Mouse (Mus musculus) embryonic facial prominence, embryonic 14.5 days (tissue): ENCODE results near the gene Gm34653. TPM values are rescaled to one million over a fixed set of nuclear protein-coding genes. Genes with fewer than 3 reads are reported as not detected.

Experiments used
- ATAC-seq: fragments of 200-750 bp; cut with Nextera tagmentation; 2 replicates; pipeline ENCODE4 v1.8.0; 2017; ENCODE audit warnings: low read depth, moderate number of reproducible peaks, moderate TSS enrichment
- DNase-seq: peaks from one replicate; pipeline ENCODE4 v3.0.0-alpha.2; 2015; ENCODE audit warnings: low spot score
- H3K27ac ChIP-seq: fragments of 300-500 bp; sonication (generic); replicated peaks from 2 replicates; pipeline ENCODE4 v1.5.1; 2014; ENCODE audit warnings: low read depth, mild to moderate bottlenecking, low read length, moderate library complexity
- H3K27me3 ChIP-seq: fragments of 300-500 bp; sonication (generic); replicated peaks from 2 replicates; pipeline ENCODE4 v1.6.1; 2014; ENCODE audit warnings: low read length; ENCODE audit not compliant: control insufficient read depth, insufficient read depth
- H3K36me3 ChIP-seq: fragments of 300-500 bp; sonication (generic); 2 replicates; pipeline ENCODE4 v1.6.1; 2014; ENCODE audit warnings: low read length, mixed read lengths; ENCODE audit not compliant: control insufficient read depth, insufficient read depth
- H3K4me1 ChIP-seq: fragments of 300-500 bp; sonication (generic); 2 replicates; pipeline ENCODE4 v1.6.1; 2014; ENCODE audit warnings: antibody characterized with exemption, low read length; ENCODE audit not compliant: control insufficient read depth, insufficient read depth
- H3K4me2 ChIP-seq: fragments of 300-500 bp; sonication (generic); 2 replicates; pipeline ENCODE4 v1.6.1; 2014; ENCODE audit warnings: low read depth, mild to moderate bottlenecking, low read length, moderate library complexity, mixed read lengths
- H3K4me3 ChIP-seq: fragments of 300-500 bp; sonication (generic); 2 replicates; pipeline ENCODE4 v1.5.1; 2014; ENCODE audit warnings: low read depth, mild to moderate bottlenecking, low read length
- H3K9ac ChIP-seq: fragments of 300-500 bp; sonication (generic); 2 replicates; pipeline ENCODE4 v1.6.1; 2014; ENCODE audit warnings: low read depth, mild to moderate bottlenecking, low read length, moderate library complexity, mixed read lengths
- H3K9me3 ChIP-seq: fragments of 300-500 bp; sonication (generic); 2 replicates; pipeline ENCODE4 v1.6.1; 2016; ENCODE audit warnings: low read length; ENCODE audit not compliant: control insufficient read depth
- WGBS: fragments of 180-500 bp; shearing (Covaris S2); extraction: QIAGEN DNeasy Blood & Tissue Kit; methylation state at CpG from one replicate; pipeline ENCODE4 v1.1.7; 2014; 5-methylcytosine and 5-hydroxymethylcytosine counted together
- polyA plus RNA-seq: library from polyadenylated mRNA; unstranded; fragments of >200 nt; fragmentation: Nextera tagmentation; extraction: Ambion mirVana; gene quantifications from 2 replicates; pipeline ENCODE4 v1.2.1, GENCODE M21; 2014

Gene Gm34653
- polyA plus RNA-seq, 1 experiment from 2014 or later: not detected

GRCm38 (mm10) chr2:34884186-34884585 lies 51.4 kb downstream of the Gm34653 start:
- no peak overlapping the region for H3K9ac ChIP-seq
- H3K9me3 ChIP-seq: no peaks in the 10 kb centered on the region
- no peaks in the 10 kb centered on the region for H3K27me3 ChIP-seq
- ATAC-seq: no peak
- WGBS: 48% methylated on average over 2 of the region's 2 CpGs
- no peaks in the 10 kb centered on the region for H3K36me3 ChIP-seq
- H3K4me3 ChIP-seq: no peak overlapping the region
- H3K27ac ChIP-seq: no peak overlapping the region
- DNase-seq: no peak
- no peaks in the 10 kb centered on the region for H3K4me1 ChIP-seq
- H3K4me2 ChIP-seq: no peak overlapping the region

Other genes with a start within 250 kb of the Gm34653 start
- 87.2 and 92.3 TPM in 2 replicates for gene Gapvd1, start 77.8 kb upstream of the Gm34653 start, polyA plus RNA-seq
- gene Hspa5, start 61.0 kb upstream of the Gm34653 start, polyA plus RNA-seq: 906 and 942 TPM in 2 replicates
- gene Rabepk, start 33.1 kb upstream of the Gm34653 start, polyA plus RNA-seq: 39.1 and 40.8 TPM in 2 replicates
- gene Fbxw2, start 6.7 kb upstream of the Gm34653 start, polyA plus RNA-seq: 64.1 and 75.1 TPM in 2 replicates
- 0.09 TPM in 1 of 2 replicates, not detected in the other for gene Cutal, start 41.4 kb downstream of the Gm34653 start, polyA plus RNA-seq
- gene Psmd5, start 42.0 kb downstream of the Gm34653 start, polyA plus RNA-seq: 92.3 and 102 TPM in 2 replicates
- gene Phf19, start 81.0 kb downstream of the Gm34653 start, polyA plus RNA-seq: 10.8 and 12.2 TPM in 2 replicates
- gene Traf1, start 128.8 kb downstream of the Gm34653 start, polyA plus RNA-seq: 3.9 and 5.7 TPM in 2 replicates
- not detected in 2 replicates for gene Hc, start 228.4 kb downstream of the Gm34653 start, polyA plus RNA-seq